Mouse (Mus musculus): Measurements from ENCODE around the gene Fbxo6. TPM values are rescaled to one million over a fixed set of nuclear protein-coding genes. Genes with fewer than 3 reads are reported as not detected.
"Not testable (repeated sequence)": the region's sequence is repeated elsewhere in the genome, so short reads cannot be mapped to it uniquely, and the experiment has no call there.

Gene Fbxo6
- polyA plus RNA-seq, 1 experiment: not detected

DNA sequence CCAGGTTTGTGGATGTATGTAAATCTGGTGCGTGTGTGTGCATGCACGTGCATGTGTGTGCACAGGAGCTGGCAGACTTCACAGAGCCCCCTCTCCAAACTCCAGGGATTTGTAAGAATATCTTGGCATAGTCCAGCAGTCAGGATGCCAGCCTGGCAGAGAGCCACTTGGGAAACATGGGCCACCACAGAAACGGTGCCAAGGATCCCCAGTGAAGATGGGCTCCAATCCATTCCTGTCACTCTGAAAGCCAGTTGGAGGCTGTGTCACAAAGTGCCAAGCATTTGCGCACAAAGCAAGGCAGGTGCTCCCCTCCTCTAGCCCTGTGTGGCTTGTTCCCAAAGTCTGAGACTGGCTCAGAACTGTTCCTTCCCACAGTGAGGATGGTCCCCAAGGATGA lies 30.6 kb downstream of the Fbxo6 start:
- TF ChIP-seq POLR2A (IDR thresholded peaks at IDR 0.05; ENCODE audit: insufficient read depth, low read depth, low read length) (no peak), CTCF (IDR thresholded peaks at IDR 0.05; ENCODE audit: insufficient read depth, low read depth, low read length) (no peak)
- Histone ChIP-seq H3K4me1 (ENCODE audit: control insufficient read depth, insufficient read depth, low read length) (peaks cover 5% of the 10 kb centered on the region; the same call in 1 of the 2 replicates), H3K4me3 (ENCODE audit: insufficient read depth, low read depth, low read length) (no peak overlapping the region), H3K27ac (ENCODE audit: insufficient read depth, low read depth, low read length) (no peak overlapping the region)
- WGBS: 54% methylated on average over 4 of the region's 4 CpGs

- Histone ChIP-seq H3K4me1 (ENCODE audit: control insufficient read depth, insufficient read depth, low read length) (peaks cover 7% of the 10 kb centered on the region; the same call in 1 of the 2 replicates), H3K27ac (ENCODE audit: insufficient read depth, low read depth, low read length) (no peak overlapping the region), H3K4me3 (ENCODE audit: insufficient read depth, low read depth, low read length) (no peak overlapping the region)
- TF ChIP-seq CTCF (IDR thresholded peaks at IDR 0.05; ENCODE audit: insufficient read depth, low read depth, low read length) (no peak), POLR2A (IDR thresholded peaks at IDR 0.05; ENCODE audit: insufficient read depth, low read depth, low read length) (no peak)
- 40% methylated on average over 9 of the region's 9 CpGs for WGBS
These were observed 31.4 kb downstream of the Fbxo6 start for GRCm38 (mm10) chr4:148120555-148120954.

DNA sequence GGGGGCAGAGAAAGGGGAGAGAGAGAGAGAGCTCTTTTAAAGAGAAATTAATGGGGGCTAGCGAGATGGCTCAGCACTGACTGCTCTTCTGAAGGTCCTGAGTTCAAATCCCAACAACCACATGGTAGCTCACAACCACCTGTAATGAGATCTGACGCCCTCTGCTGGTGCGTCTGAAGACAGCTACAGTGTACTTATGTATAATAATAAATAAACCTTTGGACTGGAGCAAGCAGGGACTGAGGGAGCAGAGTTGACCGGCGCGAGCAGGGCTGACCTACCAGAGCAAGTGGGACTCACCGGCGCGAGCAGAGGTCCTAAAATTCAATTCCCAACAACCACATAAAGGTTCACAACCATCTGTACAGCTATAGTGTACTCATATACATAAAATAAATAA lies 32.4 kb downstream of the Fbxo6 start:
- peaks cover 15% of the 10 kb centered on the region for H3K4me1 ChIP-seq (ENCODE audit: control insufficient read depth, insufficient read depth, low read length)
- not testable (repeated sequence) for H3K4me3 ChIP-seq (ENCODE audit: insufficient read depth, low read depth, low read length); H3K27ac ChIP-seq (ENCODE audit: insufficient read depth, low read depth, low read length)
- WGBS: 93% methylated on average over 9 of the region's 9 CpGs

DNA sequence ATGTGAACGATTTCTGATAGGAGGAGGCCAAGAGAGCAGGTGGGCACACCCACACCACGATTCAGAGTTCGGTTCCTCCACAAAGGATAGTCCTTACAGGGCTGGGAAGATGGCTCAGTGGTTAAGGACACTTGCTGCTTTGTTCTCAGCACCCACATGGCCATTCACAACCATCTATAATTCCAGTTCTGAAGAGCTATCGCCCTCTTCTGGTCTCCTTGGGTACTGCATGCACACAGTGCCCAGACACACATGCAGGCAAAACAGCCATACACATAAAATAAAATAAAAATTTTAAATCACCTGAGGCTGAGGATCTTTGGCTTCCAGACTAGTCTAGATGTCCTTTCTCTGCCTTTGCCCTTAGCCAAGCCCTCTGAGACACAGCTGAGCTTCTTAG lies 34.5 kb downstream of the Fbxo6 start:
- no peak overlapping the region for H3K4me3 ChIP-seq (ENCODE audit: insufficient read depth, low read depth, low read length)
- no peak for TF ChIP-seq CTCF (IDR thresholded peaks at IDR 0.05; ENCODE audit: insufficient read depth, low read depth, low read length)
- TF ChIP-seq POLR2A (IDR thresholded peaks at IDR 0.05; ENCODE audit: insufficient read depth, low read depth, low read length): no peak
- 77% methylated on average over 4 of the region's 4 CpGs for WGBS
- H3K27ac ChIP-seq (ENCODE audit: insufficient read depth, low read depth, low read length): no peak overlapping the region
- H3K4me1 ChIP-seq (ENCODE audit: control insufficient read depth, insufficient read depth, low read length): peaks cover 21% of the 10 kb centered on the region

DNA sequence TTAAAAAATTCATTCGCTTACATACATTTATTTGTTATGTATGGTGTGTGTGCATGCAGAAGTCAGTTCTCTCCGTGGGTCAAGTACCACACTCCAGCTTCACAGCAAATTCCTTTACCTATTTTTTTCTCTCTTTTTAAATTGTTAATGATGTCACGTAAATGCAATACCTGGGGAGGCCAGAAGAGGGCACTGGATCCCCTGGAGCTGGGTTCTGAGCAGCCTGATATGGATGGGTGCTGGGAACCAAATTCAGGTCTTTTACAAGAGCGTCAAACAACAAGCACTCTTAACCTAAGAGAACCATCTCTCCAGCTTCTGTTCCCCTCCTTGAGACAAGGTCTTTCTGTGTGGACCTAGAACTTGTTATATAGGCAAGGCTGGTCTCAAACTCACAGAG lies 35.3 kb downstream of the Fbxo6 start:
- no peak for TF ChIP-seq POLR2A (IDR thresholded peaks at IDR 0.05; ENCODE audit: insufficient read depth, low read depth, low read length)
- no peak for TF ChIP-seq CTCF (IDR thresholded peaks at IDR 0.05; ENCODE audit: insufficient read depth, low read depth, low read length)
- Histone ChIP-seq H3K4me3 (ENCODE audit: insufficient read depth, low read depth, low read length) (no peak overlapping the region), H3K4me1 (ENCODE audit: control insufficient read depth, insufficient read depth, low read length) (peaks cover 19% of the 10 kb centered on the region), H3K27ac (ENCODE audit: insufficient read depth, low read depth, low read length) (no peak overlapping the region)
- WGBS: 76% methylated on average over 4 of the region's 4 CpGs

- Histone ChIP-seq H3K4me3 (ENCODE audit: insufficient read depth, low read depth, low read length) (no peak overlapping the region), H3K4me1 (ENCODE audit: control insufficient read depth, insufficient read depth, low read length) (peaks cover 16% of the 10 kb centered on the region), H3K27ac (ENCODE audit: insufficient read depth, low read depth, low read length) (no peak overlapping the region)
- TF ChIP-seq POLR2A (IDR thresholded peaks at IDR 0.05; ENCODE audit: insufficient read depth, low read depth, low read length) (no peak), CTCF (IDR thresholded peaks at IDR 0.05; ENCODE audit: insufficient read depth, low read depth, low read length) (peak; percentile 9; the same call in 1 of the 2 replicates)
- 16% methylated on average over 15 of the region's 15 CpGs for WGBS
These were observed 36.5 kb downstream of the Fbxo6 start for GRCm38 (mm10) chr4:148115467-148115866.

DNA sequence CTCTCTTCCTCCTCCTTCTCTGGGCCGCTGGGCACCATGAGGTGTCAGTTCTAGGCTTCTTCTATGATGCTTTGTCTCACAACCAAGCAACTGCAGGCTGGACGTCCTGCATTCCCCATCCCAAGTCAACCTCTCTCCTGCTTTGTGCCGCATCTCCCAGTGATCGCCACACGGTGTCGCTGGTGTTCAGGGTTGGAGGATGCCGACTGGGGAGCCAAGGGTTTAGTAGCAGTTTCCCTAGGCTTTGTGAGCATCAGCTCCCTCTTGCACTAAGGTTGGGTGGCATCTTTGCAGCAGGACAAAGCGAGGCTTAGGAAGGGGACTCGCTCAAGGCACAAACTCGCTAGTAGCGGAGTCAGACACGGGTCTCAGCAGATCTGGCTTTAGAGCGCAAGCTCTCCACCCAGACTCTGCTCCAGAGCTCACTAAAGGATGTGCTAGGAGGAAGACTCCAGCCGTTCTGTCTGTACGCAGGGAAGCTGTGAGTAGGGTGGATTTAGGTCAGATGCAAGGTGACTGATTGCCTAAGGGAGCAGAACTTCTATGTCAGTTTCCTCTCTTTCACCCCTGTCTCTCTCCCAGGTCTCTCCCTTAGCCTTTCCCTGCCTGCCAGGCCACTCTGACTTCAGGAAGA lies 37.1 kb downstream of the Fbxo6 start:
- 5% methylated on average over 15 of the region's 15 CpGs for WGBS
- Histone ChIP-seq H3K27ac (ENCODE audit: insufficient read depth, low read depth, low read length) (no peak overlapping the region), H3K4me1 (ENCODE audit: control insufficient read depth, insufficient read depth, low read length) (peaks cover 16% of the 10 kb centered on the region), H3K4me3 (ENCODE audit: insufficient read depth, low read depth, low read length) (no peak overlapping the region)
- no peak for TF ChIP-seq POLR2A (IDR thresholded peaks at IDR 0.05; ENCODE audit: insufficient read depth, low read depth, low read length)
- TF ChIP-seq CTCF (IDR thresholded peaks at IDR 0.05; ENCODE audit: insufficient read depth, low read depth, low read length): peak; percentile 92

GRCm38 (mm10) chr4:148112519-148112918 lies 39.4 kb downstream of the Fbxo6 start:
- TF ChIP-seq CTCF (IDR thresholded peaks at IDR 0.05; ENCODE audit: insufficient read depth, low read depth, low read length) (no peak), POLR2A (IDR thresholded peaks at IDR 0.05; ENCODE audit: insufficient read depth, low read depth, low read length) (no peak)
- H3K27ac ChIP-seq (ENCODE audit: insufficient read depth, low read depth, low read length): no peak overlapping the region
- no peak overlapping the region for H3K4me3 ChIP-seq (ENCODE audit: insufficient read depth, low read depth, low read length)
- peaks cover 32% of the 10 kb centered on the region for H3K4me1 ChIP-seq (ENCODE audit: control insufficient read depth, insufficient read depth, low read length)
- WGBS: 87% methylated on average over 12 of the region's 12 CpGs

- no peak overlapping the region for H3K4me3 ChIP-seq (ENCODE audit: insufficient read depth, low read depth, low read length)
- no peak overlapping the region for H3K27ac ChIP-seq (ENCODE audit: insufficient read depth, low read depth, low read length)
- 92% methylated on average over 5 of the region's 5 CpGs for WGBS
- peaks cover 26% of the 10 kb centered on the region for H3K4me1 ChIP-seq (ENCODE audit: control insufficient read depth, insufficient read depth, low read length)
- TF ChIP-seq POLR2A (IDR thresholded peaks at IDR 0.05; ENCODE audit: insufficient read depth, low read depth, low read length) (no peak), CTCF (IDR thresholded peaks at IDR 0.05; ENCODE audit: insufficient read depth, low read depth, low read length) (no peak)
These were observed 42.7 kb downstream of the Fbxo6 start for GRCm38 (mm10) chr4:148109215-148109614.

Data from olfactory bulb, adult 2 months (tissue).